Mouse (Mus musculus) heart, embryonic 13.5 days (tissue): ENCODE measurements around the gene Mga. TPM values are rescaled to one million over a fixed set of nuclear protein-coding genes. Genes with fewer than 3 reads are reported as not detected.

Experiments
- ATAC-seq: fragments of 200-750 bp; cut with Nextera tagmentation; 2 replicates; pipeline ENCODE4 v1.8.0; 2017; ENCODE audit warnings: moderate TSS enrichment; ENCODE audit not compliant: insufficient number of reproducible peaks, low FRiP score, low TSS enrichment; ENCODE audit errors: extremely low read depth
- H3K27ac ChIP-seq: fragments of 300-500 bp; sonication (generic); replicated peaks from 2 replicates; pipeline ENCODE4 v1.5.1; 2015; ENCODE audit warnings: moderate library complexity, mild to moderate bottlenecking, inconsistent platforms
- H3K27me3 ChIP-seq: fragments of 300-500 bp; sonication (generic); replicated peaks from 2 replicates; pipeline ENCODE4 v1.6.1; 2015; ENCODE audit warnings: mild to moderate bottlenecking, inconsistent platforms
- H3K36me3 ChIP-seq: fragments of 300-500 bp; sonication (generic); 2 replicates; pipeline ENCODE4 v1.6.1; 2015; ENCODE audit warnings: mild to moderate bottlenecking, inconsistent platforms
- H3K4me1 ChIP-seq: fragments of 300-500 bp; sonication (generic); 2 replicates; pipeline ENCODE4 v1.6.1; 2015; ENCODE audit warnings: inconsistent platforms
- H3K4me2 ChIP-seq: fragments of 300-500 bp; sonication (generic); 2 replicates; pipeline ENCODE4 v1.6.1; 2015; ENCODE audit warnings: inconsistent platforms, mild to moderate bottlenecking, moderate library complexity
- H3K4me3 ChIP-seq: fragments of 300-500 bp; sonication (generic); 2 replicates; pipeline ENCODE4 v1.5.1; 2015; ENCODE audit warnings: moderate library complexity, mild to moderate bottlenecking, inconsistent platforms
- H3K9ac ChIP-seq: fragments of 300-500 bp; sonication (generic); 2 replicates; pipeline ENCODE4 v1.6.1; 2015; ENCODE audit warnings: inconsistent platforms, mild to moderate bottlenecking, moderate library complexity
- H3K9me3 ChIP-seq: fragments of 300-500 bp; sonication (generic); 2 replicates; pipeline ENCODE4 v1.6.1; 2016; ENCODE audit warnings: inconsistent platforms
- WGBS: fragments of 180-500 bp; shearing (Covaris S2); methylation state at CpG from one replicate; pipeline ENCODE4 v1.1.7; 2015; ENCODE audit warnings: mixed read lengths; 5-methylcytosine and 5-hydroxymethylcytosine counted together
- polyA plus RNA-seq: library from polyadenylated mRNA; unstranded; fragments of >200 nt; fragmentation: Nextera tagmentation; extraction: Ambion mirVana; gene quantifications from 2 replicates; pipeline ENCODE4 v1.2.1, GENCODE M21; 2015

The Mga gene
- polyA plus RNA-seq, 1 experiment from 2014 or later: 15.4 TPM

- H3K4me3 ChIP-seq: no peak overlapping the region
- H3K36me3 ChIP-seq: 0 out of 2 replicates have a peak, but pooled peaks cover 4% of the 10 kb centered on the region
- no peaks in the 10 kb centered on the region for H3K9me3 ChIP-seq
- no peak overlapping the region for H3K9ac ChIP-seq
- peaks cover 14% of the 10 kb centered on the region for H3K4me1 ChIP-seq
- 83% methylated on average over 4 of the region's 4 CpGs for WGBS
- ATAC-seq: no peak
- H3K27me3 ChIP-seq: no peaks in the 10 kb centered on the region
- no peak overlapping the region for H3K4me2 ChIP-seq
- no peak overlapping the region for H3K27ac ChIP-seq
These were observed 91.9 kb downstream of the Mga start for GRCm38 (mm10) chr2:119988952-119989351.

DNA sequence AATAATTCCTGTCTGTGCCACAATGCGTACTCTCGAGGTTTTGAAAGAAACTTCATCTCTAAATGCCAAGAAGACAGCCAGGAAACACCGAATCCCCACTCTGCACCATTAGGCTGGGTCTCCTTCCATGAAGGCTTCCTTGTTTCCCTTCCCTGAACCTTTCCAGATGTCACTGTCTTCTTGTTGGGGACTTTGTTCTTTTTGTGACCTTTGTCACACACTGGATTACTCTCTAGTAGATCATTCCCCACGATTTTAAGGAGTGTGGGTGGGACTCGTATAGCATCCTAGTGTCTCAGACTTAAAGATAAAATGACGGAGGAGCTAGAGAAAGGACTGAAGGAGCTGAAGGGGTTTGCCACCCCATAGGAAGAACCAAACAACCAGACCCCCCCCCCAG is 93.9 kb downstream of the Mga start:
- no peak for ATAC-seq
- Histone ChIP-seq H3K27me3 (no peaks in the 10 kb centered on the region), H3K4me3 (no peak overlapping the region), H3K9me3 (no peaks in the 10 kb centered on the region), H3K4me2 (no peak overlapping the region), H3K4me1 (peaks cover 27% of the 10 kb centered on the region), H3K36me3 (0 out of 2 replicates have a peak, but pooled peaks cover 4% of the 10 kb centered on the region), H3K9ac (no peak overlapping the region), H3K27ac (no peak overlapping the region)
- WGBS: 71% methylated on average over 6 of the region's 6 CpGs

DNA sequence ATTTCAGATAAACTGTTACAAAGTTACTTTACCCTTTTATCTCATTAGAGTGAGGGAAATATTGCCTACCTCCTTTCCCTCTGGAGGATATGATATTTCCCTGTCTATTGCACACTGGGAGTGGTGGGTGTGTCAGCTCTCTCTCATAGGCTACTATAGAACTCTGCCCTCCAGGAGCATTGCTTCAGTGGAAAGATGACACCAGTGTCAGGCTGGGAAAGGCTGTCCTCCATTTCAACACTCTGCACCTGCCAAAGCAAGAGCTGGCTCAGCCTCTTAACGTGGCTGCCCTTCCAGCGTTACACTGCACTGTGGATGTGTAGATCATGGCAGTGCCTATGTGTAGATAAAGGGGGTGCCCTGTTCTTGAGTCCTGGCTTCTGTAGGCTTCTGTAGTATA is 95.3 kb downstream of the Mga start:
- no peak for ATAC-seq
- H3K27me3 ChIP-seq: no peaks in the 10 kb centered on the region
- H3K9me3 ChIP-seq: no peaks in the 10 kb centered on the region
- H3K27ac ChIP-seq: no peak overlapping the region
- WGBS: 54% methylated on average over 2 of the region's 2 CpGs
- no peaks in the 10 kb centered on the region for H3K36me3 ChIP-seq
- no peak overlapping the region for H3K9ac ChIP-seq
- H3K4me1 ChIP-seq: peaks cover 29% of the 10 kb centered on the region
- no peak overlapping the region for H3K4me2 ChIP-seq
- no peak overlapping the region for H3K4me3 ChIP-seq

- Histone ChIP-seq H3K4me3 (no peak overlapping the region), H3K4me1 (peaks cover 29% of the 10 kb centered on the region), H3K4me2 (no peak overlapping the region), H3K9me3 (no peaks in the 10 kb centered on the region), H3K9ac (no peak overlapping the region), H3K27me3 (no peaks in the 10 kb centered on the region), H3K36me3 (no peaks in the 10 kb centered on the region), H3K27ac (no peak overlapping the region)
- 46% methylated on average over 2 of the region's 2 CpGs for WGBS
- no peak for ATAC-seq
These were observed 96.5 kb downstream of the Mga start for GRCm38 (mm10) chr2:119993515-119993914.

DNA sequence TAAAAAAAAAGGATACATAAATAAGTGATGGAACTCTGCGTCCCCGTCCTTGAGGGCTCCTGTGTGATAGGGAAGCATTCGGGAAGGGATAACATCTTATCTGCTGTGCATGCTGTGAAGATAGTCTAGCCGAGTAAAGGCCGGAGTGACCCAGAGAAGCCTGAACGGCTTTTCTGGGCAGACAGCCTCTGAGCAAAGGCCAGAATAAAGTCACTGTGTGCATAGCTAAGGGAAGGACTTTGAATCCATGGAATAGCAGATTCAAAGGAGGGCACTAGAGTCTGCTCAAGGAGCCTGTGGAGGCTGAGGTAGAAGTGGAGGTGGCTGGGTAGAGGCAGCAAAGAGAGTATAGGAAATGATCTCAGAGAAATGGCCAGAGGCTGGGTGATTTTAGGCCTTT is 97.8 kb downstream of the Mga start:
- Histone ChIP-seq H3K36me3 (no peaks in the 10 kb centered on the region), H3K4me1 (peaks cover 25% of the 10 kb centered on the region), H3K4me3 (no peak overlapping the region), H3K4me2 (no peak overlapping the region), H3K9ac (peak overlapping the region; percentile 59), H3K27ac (peak overlapping the region; percentile 87), H3K9me3 (no peaks in the 10 kb centered on the region), H3K27me3 (no peaks in the 10 kb centered on the region)
- no peak for ATAC-seq
- WGBS: 35% methylated on average over 6 of the region's 6 CpGs

- 40% methylated on average over 9 of the region's 9 CpGs for WGBS
- Histone ChIP-seq H3K4me1 (peaks cover 28% of the 10 kb centered on the region), H3K9me3 (no peaks in the 10 kb centered on the region), H3K36me3 (no peaks in the 10 kb centered on the region), H3K27ac (peak overlapping the region; percentile 87), H3K4me2 (no peak overlapping the region; the same call in 1 of the 2 replicates), H3K27me3 (no peaks in the 10 kb centered on the region), H3K9ac (peak overlapping the region; percentile 59), H3K4me3 (no peak overlapping the region)
- ATAC-seq: 0 out of 2 replicates have a peak, but pooled peaks have one; percentile 34
These were observed 98.6 kb downstream of the Mga start for GRCm38 (mm10) chr2:119995391-119996281.

DNA sequence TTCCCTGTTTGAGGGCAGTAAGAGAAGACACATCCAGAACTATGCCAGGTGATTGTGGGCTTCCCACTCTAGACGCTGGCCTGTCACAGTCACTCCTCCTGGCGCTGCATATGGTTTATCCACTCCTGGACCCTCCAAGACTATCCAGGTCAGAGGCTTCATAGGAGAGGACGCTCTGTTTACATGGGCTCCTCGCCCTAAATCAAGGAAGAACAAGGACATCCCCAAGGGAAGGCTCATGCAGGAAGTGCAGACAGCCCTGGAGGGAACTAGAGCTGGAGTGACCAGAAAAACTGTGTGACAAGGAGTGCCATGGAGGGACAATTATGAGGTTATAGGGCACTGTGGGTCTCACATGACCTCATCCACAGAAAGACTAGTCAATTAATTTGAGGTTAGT is 100.3 kb downstream of the Mga start:
- Histone ChIP-seq H3K9ac (no peak overlapping the region), H3K27me3 (no peaks in the 10 kb centered on the region), H3K4me2 (no peak overlapping the region), H3K4me1 (peaks cover 41% of the 10 kb centered on the region), H3K4me3 (no peak overlapping the region), H3K27ac (no peak overlapping the region), H3K36me3 (no peaks in the 10 kb centered on the region), H3K9me3 (no peaks in the 10 kb centered on the region)
- no peak for ATAC-seq
- 68% methylated on average over 4 of the region's 4 CpGs for WGBS

- H3K4me1 ChIP-seq: peaks cover 39% of the 10 kb centered on the region
These were observed 102.7 kb downstream of the Mga start for GRCm38 (mm10) chr2:119999731-120000130.

DNA sequence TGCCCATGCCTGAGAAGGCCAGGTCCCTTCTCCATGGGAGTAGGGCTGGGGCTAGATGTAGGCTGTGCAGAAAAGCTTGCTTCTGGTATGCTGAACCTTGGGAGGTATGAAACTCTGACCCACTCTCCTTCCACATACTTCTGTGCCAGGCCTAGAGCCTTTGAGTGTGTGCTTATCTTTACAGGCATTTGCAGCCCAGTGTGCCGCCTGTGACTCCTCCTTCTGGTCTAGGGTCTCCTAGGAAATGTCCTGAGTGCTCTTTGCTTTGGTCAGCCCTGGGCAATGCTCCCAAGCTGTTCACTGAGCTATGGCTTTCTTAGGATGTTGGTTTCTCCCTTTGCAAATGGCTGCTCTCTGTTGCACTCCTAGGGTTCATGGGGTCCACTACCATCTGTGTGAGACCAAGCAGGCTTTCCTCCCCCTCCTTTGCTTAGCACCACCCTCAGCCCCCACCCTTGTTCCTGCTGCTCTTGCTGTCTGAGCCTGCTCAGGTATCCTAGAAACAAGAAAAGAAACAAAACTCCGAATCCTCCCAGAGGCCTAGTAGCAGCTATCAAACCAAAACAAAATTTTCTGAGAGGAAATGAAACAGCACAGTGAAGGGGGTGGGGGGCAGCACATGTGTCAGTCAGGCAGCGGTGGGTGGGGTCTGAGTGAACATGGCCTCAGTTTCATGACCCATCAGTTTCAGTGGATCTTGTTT is 104.0 kb downstream of the Mga start:
- ATAC-seq: no peak
- Histone ChIP-seq H3K9me3 (no peaks in the 10 kb centered on the region), H3K27ac (peak overlapping the region; percentile 67), H3K4me3 (no peak overlapping the region), H3K27me3 (no peaks in the 10 kb centered on the region), H3K4me2 (no peak overlapping the region), H3K4me1 (peaks cover 26% of the 10 kb centered on the region), H3K9ac (peak overlapping the region; percentile 52; the same call in 1 of the 2 replicates), H3K36me3 (no peaks in the 10 kb centered on the region)
- WGBS: 44% methylated on average over 3 of the region's 3 CpGs

More at GRCm38 (mm10) chr2:119999731-120000130, 102.7 kb downstream of the Mga start:
- ATAC-seq: no peak
- WGBS: 79% methylated on average over 2 of the region's 2 CpGs
- Histone ChIP-seq H3K4me2 (no peak overlapping the region), H3K36me3 (no peaks in the 10 kb centered on the region), H3K27ac (no peak overlapping the region), H3K9ac (no peak overlapping the region), H3K27me3 (no peaks in the 10 kb centered on the region), H3K9me3 (no peaks in the 10 kb centered on the region), H3K4me3 (no peak overlapping the region)

DNA sequence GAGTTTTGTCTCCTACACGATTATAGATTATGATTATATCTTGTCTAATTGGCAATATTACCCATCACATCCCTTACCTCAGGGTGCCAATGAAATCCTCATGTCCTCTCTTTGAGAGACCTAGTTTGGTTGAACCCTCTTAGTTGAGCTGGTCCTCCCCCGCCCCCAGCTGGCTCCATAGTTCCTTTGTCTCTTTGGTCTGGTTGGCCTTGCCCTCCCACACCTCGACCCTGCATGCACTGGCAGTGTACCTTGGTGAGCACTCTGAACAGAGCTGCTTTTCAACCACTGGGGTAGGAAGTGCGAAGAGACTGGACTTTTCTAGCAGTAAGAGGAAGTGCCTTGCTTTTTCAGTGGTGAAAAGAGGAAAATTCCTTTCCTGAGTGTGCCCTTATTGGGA is 104.9 kb downstream of the Mga start:
- no peak overlapping the region for H3K4me2 ChIP-seq
- H3K9me3 ChIP-seq: no peaks in the 10 kb centered on the region
- no peak overlapping the region for H3K4me3 ChIP-seq
- H3K36me3 ChIP-seq: 0 out of 2 replicates have a peak, but pooled peaks cover 3% of the 10 kb centered on the region
- ATAC-seq: no peak
- 67% methylated on average over 4 of the region's 4 CpGs for WGBS
- H3K27me3 ChIP-seq: no peaks in the 10 kb centered on the region
- peaks cover 17% of the 10 kb centered on the region for H3K4me1 ChIP-seq
- no peak overlapping the region for H3K9ac ChIP-seq
- no peak overlapping the region for H3K27ac ChIP-seq

GRCm38 (mm10) chr2:120003970-120004369 is 106.9 kb downstream of the Mga start:
- Histone ChIP-seq H3K9me3 (no peaks in the 10 kb centered on the region), H3K4me1 (peaks cover 21% of the 10 kb centered on the region), H3K9ac (no peak overlapping the region), H3K27ac (no peak overlapping the region), H3K4me2 (no peak overlapping the region), H3K27me3 (no peaks in the 10 kb centered on the region), H3K4me3 (no peak overlapping the region), H3K36me3 (0 out of 2 replicates have a peak, but pooled peaks cover 3% of the 10 kb centered on the region)
- ATAC-seq: no peak
- 75% methylated on average over 2 of the region's 2 CpGs for WGBS
